Mouse (Mus musculus) heart, postnatal 4 days (tissue): ENCODE measurements around the gene Igfn1. TPM values are rescaled to one million over a fixed set of nuclear protein-coding genes. Genes with fewer than 3 reads are reported as not detected.

Source experiments
- DNase-seq: peaks from one replicate; pipeline ENCODE4 v3.0.0; 2021
- total RNA-seq, 2 experiments: library from RNA; stranded (reverse); gene quantifications; 2 replicates each; pipeline ENCODE4 v1.2.3; 2021

Gene Igfn1
- total RNA-seq, 2 experiments from 2014 or later, result 0.14 TPM; not detected in 1

DNA sequence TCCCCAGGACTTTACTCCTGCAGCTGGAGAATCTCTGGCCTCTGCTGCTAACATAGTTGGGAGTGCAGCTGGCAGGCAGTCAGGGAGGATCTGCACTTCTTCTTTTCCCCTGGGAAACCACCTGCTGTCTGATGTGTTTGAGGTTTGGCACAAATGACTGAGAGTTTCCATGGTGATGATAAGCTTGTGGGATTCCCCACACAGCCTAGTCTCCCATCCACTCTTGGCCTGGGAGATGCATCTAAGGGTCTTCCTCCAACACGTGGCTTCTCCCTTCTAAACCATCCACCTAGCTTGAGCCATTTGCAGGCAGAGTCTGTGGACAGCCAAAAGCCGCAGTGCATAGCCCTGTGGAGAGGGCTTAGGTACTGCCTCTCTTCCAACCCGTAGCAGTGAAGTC, 76.3 kb downstream of the Igfn1 start:
- DNase-seq, result no peak

DNA sequence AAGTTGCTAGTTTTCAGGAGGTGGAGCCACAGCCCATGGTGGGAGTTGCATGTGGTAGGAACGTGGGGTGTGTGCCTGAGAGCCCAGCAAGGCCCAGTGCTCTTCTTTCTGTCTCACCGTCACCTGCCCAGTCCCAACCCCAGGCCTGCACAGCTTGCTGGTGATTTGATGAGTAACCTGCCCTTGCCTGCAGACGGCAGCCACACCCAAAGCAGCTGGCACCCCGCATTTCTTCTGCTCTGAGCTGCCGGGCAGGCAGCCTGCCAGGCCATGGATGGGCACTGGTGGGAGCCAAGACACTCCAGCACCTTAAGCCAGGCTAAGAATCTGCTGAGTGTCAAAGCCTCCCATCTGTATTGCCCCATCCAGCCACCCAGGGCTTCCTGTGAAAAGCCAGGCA, 80.3 kb downstream of the Igfn1 start:
- no peak for DNase-seq

DNA sequence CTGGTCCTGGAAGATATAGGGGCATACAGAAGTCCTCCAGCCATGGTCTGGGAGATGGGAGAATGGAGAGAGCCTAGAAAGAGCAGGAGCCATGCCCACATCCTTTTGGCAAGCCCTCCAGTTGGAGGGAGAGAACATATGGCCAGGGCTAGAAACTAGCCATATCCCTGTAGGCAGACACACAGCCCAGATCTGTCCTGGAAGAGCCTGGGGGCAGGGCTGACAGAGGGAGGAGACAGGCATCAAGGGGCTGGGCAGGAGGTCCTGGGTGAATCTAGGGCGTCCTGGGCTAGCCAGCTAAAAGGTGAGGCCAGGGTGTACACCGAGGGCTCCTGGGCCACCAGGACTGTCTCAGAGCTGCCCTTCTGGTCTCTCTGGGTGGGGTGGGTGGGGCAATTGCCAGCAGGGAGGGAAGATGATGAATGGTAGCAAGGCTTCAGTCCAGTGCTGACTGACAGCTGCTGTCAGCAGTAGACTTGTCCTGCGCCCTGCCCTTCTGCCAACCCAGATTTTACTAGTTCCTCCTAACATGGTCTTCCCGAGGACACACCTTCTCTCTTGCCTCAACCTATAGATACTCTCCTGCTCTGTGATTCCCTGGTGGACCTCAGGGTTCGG, 81.7 kb downstream of the Igfn1 start:
- no peak for DNase-seq

DNA sequence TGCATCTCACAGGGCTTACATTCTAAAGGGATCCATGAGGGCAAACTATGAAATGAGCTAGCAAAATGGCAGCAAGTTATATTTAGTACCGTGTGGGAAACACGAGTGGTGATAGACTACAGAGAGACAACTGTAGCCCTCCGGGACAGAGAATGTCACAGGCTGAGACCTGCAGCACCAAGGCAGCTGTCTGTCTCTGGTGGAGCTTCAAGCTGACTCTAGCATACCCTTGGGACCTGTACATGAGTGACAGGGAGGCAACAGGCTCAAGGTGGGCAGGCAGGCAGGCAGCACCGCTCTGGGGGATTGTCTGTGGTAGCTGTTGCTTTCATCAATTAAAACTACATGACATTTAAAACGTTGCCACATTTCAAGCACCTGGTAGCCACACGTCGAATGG, 82.9 kb downstream of the Igfn1 start:
- no peak for DNase-seq

DNA sequence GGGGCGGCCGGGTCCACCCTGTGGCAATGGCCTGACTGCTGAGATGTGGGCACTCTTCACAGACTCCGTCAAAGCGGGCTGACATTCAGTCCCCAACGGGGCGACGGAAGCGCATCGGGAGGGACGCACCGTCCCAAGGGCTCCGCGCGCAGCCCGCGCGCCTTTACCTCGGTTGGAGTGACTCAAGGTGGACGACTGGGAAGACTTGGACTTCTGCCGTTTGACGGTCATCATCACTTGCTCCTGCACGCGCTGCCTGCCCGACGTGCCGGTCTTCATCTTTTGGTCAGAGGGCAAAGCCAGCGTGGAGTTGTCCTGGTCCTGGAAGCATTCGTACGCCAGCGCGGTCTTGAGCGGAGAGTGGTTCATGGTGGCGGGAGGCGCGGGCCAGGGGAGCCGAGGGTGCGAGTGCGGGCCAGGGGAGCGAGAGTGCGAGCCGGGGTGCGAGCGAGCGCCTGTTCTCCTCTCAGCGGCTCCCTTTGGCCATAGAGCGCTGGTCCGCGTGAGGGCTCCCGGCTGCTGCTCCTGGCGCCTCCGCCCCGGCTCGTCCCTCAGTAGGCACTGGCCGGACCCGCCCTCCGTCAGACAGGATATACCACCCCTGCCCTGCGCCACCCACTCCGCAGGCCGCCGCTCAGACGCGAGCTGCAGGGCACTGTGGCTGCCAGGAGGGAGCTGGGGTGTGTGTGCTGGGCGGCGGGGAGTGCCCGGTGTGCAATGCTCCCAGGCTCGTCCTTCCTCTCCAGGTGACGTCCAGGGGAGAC, 87.3 kb downstream of the Igfn1 start, which contains the start of gene Pkp1:
TSS of gene Pkp1 (minus strand) at position 564 of the 764 bp plus-strand sequence.
- no peak for DNase-seq

DNA sequence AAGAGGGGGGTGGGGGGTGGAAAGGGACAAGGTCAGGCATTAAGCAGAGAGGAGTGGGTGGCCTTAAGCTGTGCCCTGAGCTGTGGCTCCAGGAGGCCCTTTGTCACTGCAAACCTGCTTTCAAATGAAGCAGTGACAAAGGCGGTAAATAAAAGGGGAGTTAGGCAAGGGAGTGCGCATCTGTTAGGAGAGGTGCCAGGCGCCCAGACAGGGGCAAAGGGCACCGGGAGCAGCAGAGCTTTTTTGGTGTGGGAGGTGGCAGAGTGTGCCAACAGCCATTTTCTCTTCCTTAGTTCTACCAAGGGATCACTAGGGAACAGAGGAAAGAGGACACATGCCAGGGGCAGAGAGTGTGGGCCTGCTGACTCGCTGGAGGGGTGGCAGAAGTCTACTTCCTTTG, 88.9 kb downstream of the Igfn1 start:
- DNase-seq, result no peak

DNA sequence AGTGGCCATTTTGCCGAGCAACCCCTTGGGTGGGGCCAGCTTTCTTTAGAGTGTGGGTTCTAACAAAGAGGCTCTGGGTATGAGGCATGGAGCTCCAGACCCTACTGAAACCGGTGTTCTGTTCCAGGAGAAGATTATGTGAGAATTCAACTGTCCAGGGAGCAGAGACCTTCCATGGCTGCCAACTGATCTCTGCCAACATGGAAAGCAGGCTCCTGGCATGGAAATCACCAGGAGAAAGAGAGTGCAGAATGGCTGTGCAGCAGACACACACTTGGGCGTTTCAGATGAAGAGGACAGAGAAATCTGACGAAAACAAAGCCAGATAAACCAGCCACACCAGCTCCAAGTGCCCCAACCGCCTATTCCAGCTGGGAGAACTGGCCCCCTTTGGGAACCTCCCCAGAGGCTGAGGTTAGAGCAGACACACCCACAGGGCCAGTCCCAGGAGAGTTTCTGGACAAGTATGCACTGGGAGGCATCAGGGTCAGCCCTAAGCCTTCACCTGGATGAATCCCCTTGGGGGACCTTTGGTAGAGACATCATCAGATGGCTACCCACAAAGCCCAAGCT, 89.6 kb downstream of the Igfn1 start:
- no peak for DNase-seq

DNA sequence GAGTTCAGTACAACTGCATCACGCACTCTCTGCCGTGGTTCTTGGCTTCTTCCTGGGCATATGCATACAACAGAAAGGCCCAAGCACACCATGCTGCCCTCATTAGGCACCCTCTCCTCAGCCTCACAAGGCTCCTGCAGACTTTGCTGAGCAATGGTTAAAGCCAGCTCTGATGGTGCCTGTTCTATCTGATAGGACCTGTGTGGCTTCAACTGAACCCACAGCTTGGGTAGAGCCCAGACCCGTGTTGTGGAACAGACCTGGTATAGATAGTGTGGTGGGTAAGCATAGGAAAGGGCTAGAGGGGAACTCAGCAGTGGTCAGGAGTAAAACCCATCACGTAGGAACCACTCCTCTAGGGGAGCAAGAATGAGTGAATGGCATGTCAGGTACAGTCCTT, 92.5 kb downstream of the Igfn1 start:
- no peak for DNase-seq

DNA sequence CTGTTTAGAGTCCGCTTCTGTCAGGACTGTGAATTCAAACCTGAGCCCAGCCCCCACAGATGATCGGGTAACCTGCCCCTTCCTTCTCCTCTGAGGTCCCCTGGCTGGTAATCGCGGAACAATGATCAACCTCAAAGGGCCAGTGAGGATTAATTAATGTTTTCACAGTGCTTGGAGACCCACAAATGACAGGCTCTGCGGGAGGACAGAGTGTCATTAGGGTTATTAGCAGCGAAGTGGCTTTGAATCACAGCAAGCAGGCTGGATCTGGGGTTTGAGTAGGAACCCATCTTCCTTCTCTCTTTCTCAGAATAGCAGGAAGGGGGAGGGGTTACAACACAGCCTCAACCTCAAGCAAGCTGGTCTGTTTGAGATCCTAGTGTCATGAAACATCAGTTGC, 96.8 kb downstream of the Igfn1 start:
- no peak for DNase-seq

DNA sequence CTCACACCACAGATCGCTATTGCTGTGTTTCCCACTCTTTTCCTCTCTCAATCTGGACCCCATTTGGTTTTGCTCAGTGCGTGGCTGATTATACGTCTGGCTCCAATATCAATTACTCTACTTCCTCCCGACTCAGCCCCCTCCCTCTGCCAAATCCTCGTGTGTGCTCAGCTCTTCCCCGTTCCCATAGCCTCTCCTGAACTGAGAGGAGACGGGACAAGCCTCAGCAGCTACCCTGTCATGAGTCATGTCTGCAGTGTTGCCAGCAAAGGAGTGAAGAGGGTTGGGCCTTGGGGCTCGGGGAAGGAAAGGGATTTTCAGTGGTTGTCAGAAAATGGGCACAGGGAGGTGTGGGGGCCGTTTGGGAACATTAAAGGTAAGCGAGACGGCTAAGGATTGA, 99.4 kb downstream of the Igfn1 start:
- peak; percentile 22 for DNase-seq

Other genes with a start within 250 kb of the Igfn1 start
- 10 to 100 TPM; 40.7 to 43.8 TPM for gene Phlda3, start 240.2 kb downstream of the Igfn1 start, total RNA-seq
- 1,000 to 10,000 TPM; 2,021 to 2,289 TPM for gene Tnni1, start 226.9 kb downstream of the Igfn1 start, total RNA-seq
- gene Lad1, start 187.7 kb downstream of the Igfn1 start, total RNA-seq, result 10 to 100 TPM in 1 of 2 experiments, 1 to 10 TPM in 1; 7.3 to 10.3 TPM
- 1,000 to 10,000 TPM; 6,684 to 7,230 TPM for gene Tnnt2, start 170.0 kb downstream of the Igfn1 start, total RNA-seq
- gene Pkp1, start 87.1 kb downstream of the Igfn1 start, total RNA-seq, result under 1 TPM; 0.10 to 0.11 TPM
- gene Tmem9, start 1.8 kb upstream of the Igfn1 start, total RNA-seq, result 10 to 100 TPM; 30.0 to 33.5 TPM
- gene Ascl5, start 44.5 kb upstream of the Igfn1 start, total RNA-seq, result not detected
- gene Cacna1s, start 46.4 kb upstream of the Igfn1 start, total RNA-seq, result 1 to 10 TPM; 1.2 to 1.8 TPM
- 1 to 10 TPM; 1.7 to 2.3 TPM for gene Kif21b, start 125.0 kb upstream of the Igfn1 start, total RNA-seq
- gene Mroh3, start 206.5 kb upstream of the Igfn1 start, total RNA-seq, result not detected
- not detected for gene Inava, start 227.9 kb upstream of the Igfn1 start, total RNA-seq